Mouse (Mus musculus) testis, postnatal 14 days (tissue): ENCODE results near the gene Setd3.
"Not testable (repeated sequence)": the region's sequence is repeated elsewhere in the genome, so short reads cannot be mapped to it uniquely, and the experiment has no call there.

Experiments
- DNase-seq: peaks from one replicate; pipeline ENCODE4 v3.0.0; 2021; ENCODE audit warnings: low spot score

Gene Setd3

DNA sequence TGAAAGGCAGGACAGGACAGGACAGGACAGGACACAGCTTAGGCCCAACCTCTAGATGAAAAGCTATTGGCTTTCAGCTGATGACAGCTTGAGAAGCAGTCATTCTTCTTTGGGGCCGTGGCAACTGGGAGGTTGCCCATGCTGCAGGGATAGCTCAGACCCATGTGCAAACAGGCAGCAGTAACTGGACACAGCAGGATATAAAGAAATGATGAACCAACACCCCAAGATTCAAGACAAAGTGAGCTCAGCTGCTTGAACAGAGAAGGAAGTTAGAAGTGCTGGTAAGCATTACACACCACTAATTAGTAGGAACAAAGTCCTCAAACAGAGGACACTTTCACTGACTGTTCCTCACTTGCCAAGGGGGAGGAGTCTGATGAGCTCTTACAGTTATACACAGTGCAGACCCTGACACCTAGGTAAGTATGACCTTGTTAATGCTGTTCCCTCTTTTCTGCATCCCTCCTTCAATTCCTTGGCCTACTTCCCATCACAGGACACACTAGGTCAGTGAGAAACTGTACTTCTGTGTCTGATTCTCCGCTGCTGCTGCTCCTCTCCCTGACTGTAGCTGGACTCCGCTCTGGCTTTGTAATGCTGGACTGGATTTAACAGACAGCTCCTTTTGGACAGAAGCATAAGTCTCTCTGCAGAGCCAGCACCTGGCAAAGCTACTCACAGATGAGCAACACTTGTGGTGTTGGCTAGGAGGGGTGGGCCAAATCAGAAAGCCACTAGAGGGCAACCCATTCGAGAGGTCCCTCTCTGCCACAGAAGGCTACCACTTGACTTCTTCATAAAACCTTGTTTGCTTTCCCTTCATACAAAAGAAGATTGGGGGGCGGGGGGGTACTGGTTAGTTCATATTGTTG, 35.3 kb downstream of the Setd3 start:
- no peak for DNase-seq

DNA sequence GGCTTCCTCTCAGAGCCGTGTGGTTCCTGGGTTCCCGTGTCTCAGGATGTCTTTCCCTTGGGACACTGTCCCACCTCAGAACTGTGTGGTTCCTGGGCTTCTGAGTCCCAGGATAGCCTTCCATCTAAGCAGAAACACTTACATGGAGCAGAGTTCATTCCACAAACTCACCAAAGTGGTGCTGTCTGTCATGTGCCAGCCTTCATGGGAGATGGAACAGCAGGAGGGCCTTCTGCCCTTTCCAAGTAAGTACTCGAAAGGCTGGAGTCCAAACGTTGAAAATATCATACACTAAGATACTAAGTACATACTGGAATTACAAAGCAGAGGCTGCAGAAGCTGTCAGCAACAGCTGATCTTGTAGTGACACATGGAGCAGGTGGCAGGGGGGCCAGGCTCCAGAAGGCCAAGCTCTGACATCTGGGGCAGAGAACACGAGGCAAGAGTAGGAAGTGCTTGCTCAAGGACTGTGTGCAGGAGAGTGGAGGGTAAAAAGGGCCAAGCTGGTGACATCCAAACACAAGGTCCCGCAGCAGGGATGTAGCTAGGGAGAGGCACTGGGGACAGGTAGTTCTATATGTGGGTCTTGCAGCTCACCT, 43.4 kb downstream of the Setd3 start:
- no peak for DNase-seq

DNA sequence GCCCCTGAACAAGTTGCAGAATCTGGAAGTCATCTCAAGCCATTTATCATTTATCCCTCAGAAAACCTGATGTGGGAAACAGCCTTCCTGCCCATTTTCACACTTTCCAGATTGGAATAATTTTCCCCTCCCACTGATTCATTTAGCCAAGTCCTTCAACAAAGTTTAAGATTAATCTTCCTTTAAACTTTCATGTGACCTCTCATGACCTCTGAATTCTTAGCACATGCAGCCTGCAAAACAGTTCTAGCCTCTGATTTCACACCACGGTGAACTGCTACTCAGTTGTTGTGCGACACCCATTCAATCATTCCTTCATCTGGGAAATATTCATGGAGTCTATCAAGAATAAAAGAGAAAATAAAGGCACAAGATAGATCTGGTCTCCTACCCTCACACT, 45.9 kb downstream of the Setd3 start:
- no peak for DNase-seq

DNA sequence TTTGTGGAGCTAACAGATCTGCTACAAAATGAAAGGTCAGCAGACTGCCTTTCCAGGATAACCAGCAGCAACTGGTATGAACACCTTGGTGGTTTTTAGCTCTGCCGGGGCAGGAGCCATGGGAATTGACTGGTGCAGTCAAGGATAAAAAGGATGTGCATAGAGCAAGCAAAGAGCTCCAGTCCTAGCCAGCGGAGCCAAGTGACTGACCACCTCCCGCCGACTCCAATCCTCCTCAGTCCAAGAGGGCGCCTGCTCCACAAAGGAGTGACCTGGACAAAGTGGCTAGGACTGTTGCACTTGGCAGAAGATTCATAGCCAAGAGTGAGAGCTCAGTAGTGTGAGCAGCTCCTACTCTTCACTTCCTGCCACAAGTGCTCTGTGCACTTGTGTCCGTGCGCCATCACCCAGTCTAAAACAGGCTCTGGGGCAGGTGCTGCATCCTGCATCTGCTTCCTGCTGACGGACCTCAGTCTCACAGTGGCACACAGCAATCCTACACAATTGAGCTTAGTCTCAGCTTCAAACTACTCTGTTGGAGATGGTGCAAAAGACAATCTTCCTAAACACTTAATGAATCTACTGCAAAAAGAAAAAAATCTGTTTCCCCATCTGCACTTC, 46.6 kb downstream of the Setd3 start:
- no peak for DNase-seq

DNA sequence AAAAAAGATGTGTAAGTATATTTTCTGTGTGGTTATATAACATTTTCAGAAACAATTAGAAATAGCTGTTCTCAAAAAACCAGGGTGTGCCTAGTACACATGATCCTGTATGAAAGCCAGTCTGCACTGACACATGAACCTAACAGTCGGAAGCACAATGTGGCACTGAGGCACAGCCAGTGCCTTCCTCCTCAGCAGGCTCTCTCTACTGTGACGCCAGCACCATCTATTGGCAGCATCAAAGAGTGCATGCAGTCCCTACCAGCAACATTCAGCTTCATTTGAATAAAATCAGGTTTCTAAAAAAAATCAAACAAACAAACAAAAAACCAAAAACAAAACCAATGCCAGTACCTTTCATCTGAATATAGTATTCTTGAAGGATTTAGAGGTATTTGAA, 57.8 kb downstream of the Setd3 start:
- no peak for DNase-seq

DNA sequence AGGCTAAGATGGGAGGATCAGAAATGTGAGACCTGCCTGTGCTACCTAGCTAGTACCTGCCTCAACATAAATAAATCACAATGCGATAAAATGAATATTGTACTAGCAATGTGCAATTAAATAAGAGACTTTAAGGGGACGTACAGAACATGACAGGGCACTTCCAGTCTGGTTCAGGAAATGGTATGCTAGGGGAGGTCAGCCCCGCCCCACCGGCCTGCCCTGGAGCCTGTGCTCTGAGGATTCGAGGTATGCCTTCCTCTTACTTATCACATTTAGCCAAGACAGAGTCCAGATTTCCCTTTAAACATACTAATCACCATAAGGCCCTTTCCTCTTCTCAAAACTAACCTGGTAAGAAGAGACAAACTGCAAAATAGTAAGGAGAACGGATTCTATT, 58.7 kb downstream of the Setd3 start:
- no peak for DNase-seq

DNA sequence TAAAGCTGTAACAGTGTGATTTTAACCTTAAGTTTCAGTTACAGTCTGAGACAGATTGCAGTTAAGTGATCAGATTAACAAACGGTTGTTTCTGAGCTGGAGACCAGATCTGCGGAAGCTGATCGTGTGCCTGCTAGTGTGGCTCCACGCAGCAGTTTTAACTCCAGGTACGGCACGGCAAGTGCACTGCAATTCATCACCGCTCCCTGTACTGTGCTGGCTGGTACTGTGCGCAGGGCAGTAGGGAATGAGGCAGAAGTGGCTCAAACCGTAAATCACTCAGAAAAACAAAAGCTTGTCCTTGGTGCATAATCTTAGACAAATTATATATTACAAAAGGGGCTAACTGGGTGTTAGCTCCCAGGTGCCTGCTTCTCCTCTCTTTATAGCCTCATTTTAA, 59.2 kb downstream of the Setd3 start:
- DNase-seq = no peak

DNA sequence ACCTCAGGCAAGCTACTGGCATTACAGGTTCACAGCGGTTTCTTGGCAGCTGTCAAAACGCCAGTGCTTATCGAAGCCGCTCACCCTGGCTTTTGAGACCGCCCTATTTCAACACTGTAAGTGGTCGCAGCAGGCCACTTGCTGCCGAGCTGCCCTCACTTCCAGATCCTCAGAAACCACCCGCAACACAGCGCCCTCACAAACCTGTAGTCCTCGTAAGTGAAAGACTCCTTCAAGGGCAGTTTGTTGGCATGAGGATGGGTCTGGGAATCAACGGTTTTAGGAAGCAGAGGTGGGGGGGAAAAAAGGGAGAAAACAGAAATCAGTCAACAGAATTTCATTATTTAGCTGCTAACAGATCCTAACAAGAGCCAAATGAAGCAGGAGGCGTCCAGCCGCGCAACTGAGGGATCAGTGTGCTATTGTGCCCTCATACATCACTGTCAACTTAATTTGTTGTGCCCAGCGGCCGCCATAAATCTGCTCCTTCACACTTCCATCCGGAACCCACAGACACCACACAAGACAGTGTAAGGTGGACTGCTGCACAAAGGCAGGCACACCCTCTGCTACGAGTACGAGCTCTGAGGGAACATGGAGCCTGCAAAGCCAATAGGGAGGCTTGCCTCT, 60.1 kb downstream of the Setd3 start:
- DNase-seq = no peak

DNA sequence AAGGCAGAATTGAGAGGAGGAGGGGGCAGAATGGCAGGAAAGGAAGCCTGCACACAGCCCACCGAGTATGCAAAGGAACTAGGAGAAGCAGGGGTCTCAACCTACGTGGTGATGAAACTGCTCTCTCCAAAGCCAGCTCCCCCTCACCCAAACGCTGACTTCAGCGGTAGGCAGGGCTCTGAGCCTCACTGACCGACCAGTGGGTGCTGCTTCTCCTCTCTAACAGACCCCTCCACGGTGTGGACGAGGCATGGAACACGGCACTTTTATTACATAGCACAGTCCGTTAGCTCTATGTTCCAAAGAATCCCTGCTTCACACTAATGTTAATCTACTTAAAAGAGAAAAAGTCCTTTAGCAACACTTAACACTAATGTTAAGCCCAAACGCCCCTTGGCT, 60.6 kb downstream of the Setd3 start:
- no peak for DNase-seq

DNA sequence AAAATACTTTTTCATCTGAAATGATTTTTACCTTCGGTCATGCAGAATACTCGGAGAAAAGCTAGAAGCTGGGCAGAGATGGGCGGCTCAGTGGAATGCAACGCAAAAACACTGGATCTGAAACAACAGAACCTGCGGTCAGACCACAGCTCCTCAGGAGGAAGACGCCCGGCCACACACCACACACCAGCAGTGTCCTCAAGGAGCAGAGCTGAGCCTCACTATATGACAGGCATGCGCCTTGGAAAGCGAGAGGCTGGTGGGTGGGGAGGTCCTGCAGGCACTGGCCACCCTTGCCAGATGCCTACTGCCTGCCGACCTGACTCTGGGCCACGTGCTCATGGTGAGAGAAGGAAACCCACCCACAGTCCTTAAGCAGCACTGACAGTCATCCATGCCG, 67.9 kb downstream of the Setd3 start:
- no peak for DNase-seq

DNA sequence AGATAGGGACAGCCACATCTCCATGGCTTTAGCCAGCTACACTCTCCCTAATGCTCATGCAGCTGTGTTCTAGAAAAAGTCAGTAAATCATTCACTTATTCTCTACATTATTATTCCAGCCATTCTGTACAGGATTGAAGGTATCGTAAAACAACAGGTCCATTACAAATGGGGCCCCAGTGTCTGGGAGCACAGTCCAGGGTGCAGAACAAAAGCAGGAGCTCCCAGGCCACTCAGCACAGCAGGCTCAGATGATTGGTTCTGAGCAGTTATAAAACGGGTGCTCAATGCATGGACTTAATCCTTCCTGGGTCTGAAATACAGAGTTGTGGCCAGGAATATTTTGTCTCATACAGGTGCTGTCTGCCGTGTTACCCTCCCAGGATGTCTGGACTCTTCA, 68.4 kb downstream of the Setd3 start:
- DNase-seq = no peak

DNA sequence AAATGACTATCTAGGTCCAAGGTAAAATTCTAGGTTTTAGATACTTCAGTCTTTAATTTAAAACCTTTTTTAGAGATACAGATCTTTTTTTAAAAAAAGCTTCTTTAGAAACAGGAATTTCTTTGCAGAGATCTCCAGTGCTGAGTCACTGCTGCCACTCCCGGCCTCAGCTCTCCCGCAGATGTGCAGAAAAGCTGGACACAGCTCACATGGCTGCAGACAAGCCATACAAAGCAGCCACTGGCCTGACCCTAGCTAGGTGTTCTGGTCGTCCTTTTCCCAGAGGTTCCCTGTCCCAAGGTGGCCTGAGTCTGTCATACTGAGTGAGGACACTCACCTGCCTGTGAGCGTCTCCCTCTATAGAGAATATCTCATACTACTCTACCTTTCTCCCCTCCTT, 69.4 kb downstream of the Setd3 start:
- no peak for DNase-seq

DNA sequence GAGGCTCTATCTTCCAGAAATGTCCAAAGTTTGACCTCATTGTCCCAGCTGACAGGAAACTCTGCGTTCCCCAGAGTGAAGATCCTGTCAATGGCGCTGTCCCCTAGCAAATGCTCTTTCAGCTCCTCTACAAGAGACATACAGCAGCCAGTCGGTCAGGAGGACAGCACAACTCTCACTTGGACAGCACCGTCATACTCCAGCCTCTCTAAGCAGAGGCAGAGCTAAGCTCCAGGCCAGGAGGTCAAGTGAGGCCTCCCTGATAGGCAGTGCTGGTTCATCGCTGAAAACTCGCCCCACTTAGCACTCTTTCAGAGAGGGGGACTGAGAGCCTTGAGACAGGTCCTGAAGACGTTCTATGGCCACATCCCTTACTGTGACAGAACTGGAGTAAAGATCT, 70.5 kb downstream of the Setd3 start:
- DNase-seq = not testable (repeated sequence)

DNA sequence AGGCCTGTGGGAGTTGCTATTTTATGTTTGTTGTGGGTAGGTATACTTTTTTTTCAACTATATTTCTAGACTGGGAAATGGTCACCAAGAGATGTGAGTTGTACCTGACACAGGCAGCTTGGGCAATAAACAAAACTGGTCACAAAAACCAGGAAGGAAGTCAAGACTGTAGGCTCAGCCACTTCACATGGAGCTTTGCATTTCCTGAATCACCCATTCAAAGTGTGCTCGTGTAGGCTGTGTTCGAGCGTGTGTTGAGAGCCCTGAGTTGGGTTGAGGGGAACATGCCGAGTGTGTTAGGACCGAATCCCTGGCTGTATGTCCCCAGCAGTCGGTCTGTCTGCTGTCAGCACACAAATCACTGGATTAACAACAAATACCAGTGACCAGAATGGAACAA, 75.8 kb downstream of the Setd3 start:
- DNase-seq = no peak

DNA sequence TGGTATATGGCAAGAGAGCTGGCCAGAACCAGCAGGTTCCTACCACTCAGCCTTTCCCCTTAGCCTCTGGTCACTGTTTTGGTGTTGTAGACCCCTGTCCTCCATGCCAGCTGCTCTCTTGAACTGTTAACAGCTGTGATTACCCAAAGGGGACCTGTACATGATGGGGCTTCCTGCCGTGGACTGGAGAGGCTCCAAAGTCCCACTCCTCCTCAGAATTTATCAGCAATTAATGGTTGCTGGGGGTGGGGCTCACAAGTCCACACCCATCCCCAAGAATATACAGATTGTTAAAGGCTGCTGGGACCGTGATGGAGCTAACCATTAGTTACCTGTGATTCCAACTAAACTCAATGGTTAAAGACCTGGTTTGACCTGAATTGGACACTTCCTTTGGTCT, 77.0 kb downstream of the Setd3 start:
- DNase-seq = no peak

DNA sequence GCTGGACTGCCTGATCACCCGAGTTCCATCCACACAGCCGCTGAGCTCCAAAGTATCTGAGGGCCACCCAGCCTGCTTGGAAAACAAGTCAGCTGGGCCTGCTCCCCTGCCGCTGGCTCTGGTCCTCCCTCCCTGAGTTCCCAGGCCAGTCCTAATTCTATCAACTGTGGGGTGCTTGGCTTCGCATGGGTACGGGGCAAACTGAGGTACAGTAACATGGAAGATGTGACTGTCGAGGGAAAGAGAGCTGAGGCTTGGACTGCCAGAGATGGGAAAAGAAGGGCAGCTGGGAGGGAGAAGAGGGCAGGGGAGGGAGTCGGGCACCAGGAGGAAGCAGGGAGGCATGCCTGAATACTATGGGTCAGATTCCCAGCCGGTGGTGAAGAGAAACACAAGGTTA, 78.9 kb downstream of the Setd3 start:
- DNase-seq = no peak

DNA sequence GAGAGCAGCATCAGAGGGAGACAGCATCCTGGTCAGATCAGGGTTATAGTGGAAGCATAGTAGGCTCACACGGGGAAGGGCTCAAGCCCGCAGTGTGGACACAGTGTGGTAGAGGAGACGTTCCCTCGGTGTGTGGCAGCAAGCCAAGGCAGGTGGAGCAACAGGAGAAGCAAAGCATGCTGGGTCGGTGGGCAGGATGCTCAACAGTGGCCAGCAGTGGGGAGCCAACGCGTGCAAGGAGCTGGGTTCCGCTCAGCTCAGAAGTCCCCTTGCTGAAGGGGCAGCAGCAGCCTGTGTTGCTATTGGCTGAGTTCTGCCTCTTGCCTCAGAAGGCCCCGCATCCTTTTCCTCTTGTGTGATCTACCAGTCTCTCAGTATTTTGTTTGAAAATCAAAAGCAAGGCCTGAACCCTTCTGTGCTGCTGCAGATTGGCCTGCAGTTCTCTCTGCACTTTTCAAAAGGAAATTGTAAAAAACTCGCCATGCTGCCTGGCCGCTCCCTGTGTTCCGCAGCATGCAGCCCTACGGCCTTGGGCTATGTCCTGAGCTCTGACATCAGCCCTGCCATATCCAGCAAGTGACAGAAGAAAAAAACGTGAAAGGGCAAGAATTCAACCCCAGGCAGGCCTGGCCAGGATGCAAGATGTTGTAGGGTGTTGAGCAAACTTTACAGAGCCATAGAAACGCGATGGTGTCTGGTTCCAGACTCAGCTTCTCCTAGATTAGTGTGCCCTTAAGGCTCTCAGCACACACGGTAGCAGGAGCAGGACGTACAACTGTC, 80.7 kb downstream of the Setd3 start:
- no peak for DNase-seq

DNA sequence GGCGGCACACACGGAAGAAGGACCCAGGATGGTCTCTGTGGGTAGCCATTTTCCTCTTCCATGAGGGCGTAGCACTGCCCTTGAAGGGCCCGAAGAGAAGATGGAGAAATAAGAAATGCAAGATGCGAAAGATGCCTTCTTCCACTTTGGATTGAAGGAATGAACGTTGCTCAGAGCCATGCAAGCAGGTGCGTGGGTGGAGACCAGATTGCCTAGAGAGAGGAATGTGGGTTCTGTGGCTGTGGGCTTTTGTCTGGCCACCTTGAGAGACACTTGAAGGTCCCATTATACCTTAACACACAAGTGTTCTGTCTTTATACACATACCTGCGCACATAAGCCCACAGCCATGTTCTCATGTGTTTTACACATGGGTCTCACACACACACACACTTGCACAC, 81.5 kb downstream of the Setd3 start:
- no peak for DNase-seq

DNA sequence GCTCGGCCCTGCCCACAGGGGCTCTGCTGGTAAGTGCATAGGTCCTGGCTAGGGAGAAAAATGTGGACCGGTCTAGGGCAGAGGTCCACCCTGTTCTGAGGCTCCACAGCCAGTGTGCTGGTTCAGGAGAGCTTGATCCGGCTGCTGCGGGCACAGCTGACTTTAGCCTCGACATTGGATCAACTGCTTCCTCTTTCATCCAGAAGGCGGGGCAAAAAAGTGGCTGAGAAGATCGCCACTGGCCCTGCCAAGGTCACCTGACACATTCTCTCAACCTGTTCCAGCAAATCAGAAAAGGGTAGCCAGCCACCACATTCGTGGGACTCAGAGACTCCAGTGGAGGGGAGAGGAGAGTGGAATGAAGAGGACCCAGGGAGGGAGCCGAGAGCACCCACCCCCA, 90.9 kb downstream of the Setd3 start:
- no peak for DNase-seq

DNA sequence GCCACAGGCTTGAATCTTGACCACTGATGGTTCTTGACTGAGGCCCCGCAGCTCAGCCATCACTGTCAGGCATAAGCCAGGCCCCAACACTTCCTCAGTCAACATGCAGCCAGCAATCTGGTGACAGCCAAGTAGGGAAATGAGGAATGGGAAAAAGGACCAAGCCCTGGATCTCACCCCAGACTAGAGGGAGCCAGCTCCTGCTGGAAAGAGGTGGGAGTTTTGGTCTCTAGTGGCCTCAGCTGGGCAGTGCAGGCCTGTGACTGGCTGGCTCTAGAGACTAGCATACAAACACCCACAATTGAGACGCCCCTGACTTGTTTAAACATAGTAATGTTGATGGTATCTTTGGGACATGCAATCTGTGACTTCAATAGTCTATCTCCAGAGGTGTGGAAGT, 91.6 kb downstream of the Setd3 start:
- no peak for DNase-seq

DNA sequence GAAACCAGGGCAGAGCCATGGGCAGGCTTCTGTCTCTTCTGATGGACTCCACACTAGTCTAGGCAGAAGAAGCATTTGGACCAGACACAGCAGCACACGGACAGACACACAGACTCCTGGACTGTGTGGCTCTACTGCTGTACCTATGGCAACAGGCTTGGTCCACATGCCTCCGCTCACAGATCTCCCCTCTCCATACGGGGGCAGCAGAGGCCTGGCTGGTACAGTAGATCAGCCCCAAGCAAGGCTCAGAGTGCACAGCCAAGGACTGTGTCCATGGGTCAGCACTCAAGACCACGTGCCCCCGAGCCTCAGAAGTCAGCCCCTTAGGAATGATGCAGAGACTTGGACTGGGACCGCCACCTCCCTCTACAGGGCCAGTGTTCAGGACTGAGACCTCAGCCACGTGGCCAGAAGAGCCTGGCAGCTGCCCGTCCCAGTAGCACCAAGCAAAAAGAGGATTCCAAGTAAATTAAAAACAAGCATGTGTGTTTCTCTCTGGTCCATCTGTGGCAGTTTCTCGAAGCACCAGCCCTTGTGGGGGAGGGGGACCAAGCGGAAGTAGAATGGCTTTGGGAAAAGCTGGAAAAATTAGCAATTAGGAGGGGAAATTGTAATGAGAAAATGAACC, 100.9 kb downstream of the Setd3 start:
- DNase-seq = no peak

DNA sequence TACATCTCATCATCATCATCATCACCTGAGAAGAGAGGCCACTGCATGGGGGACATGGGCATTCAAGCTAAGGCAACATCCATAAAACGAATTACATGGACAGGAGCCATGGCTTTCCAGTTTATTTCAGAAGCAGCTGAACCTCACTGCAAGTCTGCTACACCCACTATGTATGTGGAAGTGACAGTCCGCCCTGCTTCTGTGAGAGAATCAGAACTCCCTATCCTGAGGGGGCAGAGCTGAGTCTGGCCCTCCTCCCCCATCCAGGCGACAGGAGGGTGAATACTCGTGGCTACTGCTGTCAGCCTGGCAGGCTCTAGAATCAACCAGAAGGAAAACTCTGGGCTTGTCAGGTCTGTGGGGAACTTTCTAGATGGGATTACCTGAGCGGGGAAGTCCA, 106.2 kb downstream of the Setd3 start:
- no peak for DNase-seq
